Mouse (Mus musculus) midbrain, embryonic 13.5 days (tissue): Measurements from ENCODE around the gene Trip10. TPM values are rescaled to one million over a fixed set of nuclear protein-coding genes. Genes with fewer than 3 reads are reported as not detected.

Experiments used
- ATAC-seq: fragments of 200-750 bp; cut with Nextera tagmentation; 2 replicates; pipeline ENCODE4 v1.8.0; 2017; ENCODE audit warnings: mild to moderate bottlenecking, moderate TSS enrichment, moderate library complexity
- H3K27ac ChIP-seq: fragments of 300-500 bp; sonication (generic); 2 replicates; pipeline ENCODE4 v1.5.1; 2015; ENCODE audit warnings: inconsistent platforms, mild to moderate bottlenecking, moderate library complexity
- H3K27me3 ChIP-seq: fragments of 300-500 bp; sonication (generic); 2 replicates; pipeline ENCODE4 v1.6.1; 2015; ENCODE audit warnings: mild to moderate bottlenecking, inconsistent platforms
- H3K36me3 ChIP-seq: fragments of 300-500 bp; sonication (generic); 2 replicates; pipeline ENCODE4 v1.6.1; 2015; ENCODE audit warnings: mild to moderate bottlenecking, inconsistent platforms
- H3K4me1 ChIP-seq: fragments of 300-500 bp; sonication (generic); replicated peaks from 2 replicates; pipeline ENCODE4 v1.6.1; 2015; ENCODE audit warnings: inconsistent platforms
- H3K4me2 ChIP-seq: fragments of 300-500 bp; sonication (generic); replicated peaks from 2 replicates; pipeline ENCODE4 v1.6.1; 2015; ENCODE audit warnings: moderate library complexity, mild to moderate bottlenecking, inconsistent platforms
- H3K4me3 ChIP-seq: fragments of 300-500 bp; sonication (generic); replicated peaks from 2 replicates; pipeline ENCODE4 v1.5.1; 2015; ENCODE audit warnings: mild to moderate bottlenecking, inconsistent platforms
- H3K9ac ChIP-seq: fragments of 300-500 bp; sonication (generic); replicated peaks from 2 replicates; pipeline ENCODE4 v1.6.1; 2015; ENCODE audit warnings: mild to moderate bottlenecking, inconsistent platforms
- H3K9me3 ChIP-seq: fragments of 300-500 bp; sonication (generic); 2 replicates; pipeline ENCODE4 v1.6.1; 2016; ENCODE audit warnings: mild to moderate bottlenecking, inconsistent platforms
- WGBS: fragments of 180-500 bp; shearing (Covaris S2); methylation state at CpG from one replicate; pipeline ENCODE4 v1.1.7; 2015; 5-methylcytosine and 5-hydroxymethylcytosine counted together
- microRNA-seq: library from miRNA; unstranded; fragments of <30 nt; microRNA quantifications from one replicate; pipeline ENCODE4, GENCODE M21; 2016
- polyA plus RNA-seq: library from polyadenylated mRNA; unstranded; fragments of >200 nt; fragmentation: Nextera tagmentation; extraction: Ambion mirVana; gene quantifications from 2 replicates; pipeline ENCODE4 v1.2.1, GENCODE M21; 2015

The Trip10 gene
- polyA plus RNA-seq, 1 experiment from 2014 or later, result 13.7 TPM

DNA sequence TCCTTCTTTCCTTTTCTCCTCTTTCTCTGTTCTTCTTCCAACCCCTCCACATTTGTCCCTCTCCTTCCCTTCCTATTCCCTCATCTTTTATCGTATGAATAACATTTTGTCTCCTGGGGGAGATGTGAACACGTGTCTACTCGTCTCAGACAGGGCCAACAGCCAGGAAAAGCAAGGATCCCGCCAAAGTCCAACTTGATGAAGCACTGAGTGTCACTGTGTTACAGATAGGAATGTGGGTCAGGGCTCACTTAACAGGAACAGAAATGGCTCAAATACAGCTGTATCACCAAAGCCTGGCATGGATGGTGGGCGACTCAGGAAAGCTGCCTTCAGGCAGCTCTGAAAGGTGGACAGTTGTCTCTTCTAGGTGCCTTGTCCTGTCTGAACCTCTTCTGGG lies 40.0 kb downstream of the Trip10 start:
- Histone ChIP-seq H3K27ac (no peak overlapping the region), H3K9ac (no peak overlapping the region), H3K36me3 (no peaks in the 10 kb centered on the region), H3K4me3 (no peak overlapping the region), H3K9me3 (no peaks in the 10 kb centered on the region), H3K4me1 (no peaks in the 10 kb centered on the region), H3K4me2 (no peak overlapping the region), H3K27me3 (no peaks in the 10 kb centered on the region)
- 89% methylated on average over 5 of the region's 5 CpGs for WGBS
- ATAC-seq, result no peak

DNA sequence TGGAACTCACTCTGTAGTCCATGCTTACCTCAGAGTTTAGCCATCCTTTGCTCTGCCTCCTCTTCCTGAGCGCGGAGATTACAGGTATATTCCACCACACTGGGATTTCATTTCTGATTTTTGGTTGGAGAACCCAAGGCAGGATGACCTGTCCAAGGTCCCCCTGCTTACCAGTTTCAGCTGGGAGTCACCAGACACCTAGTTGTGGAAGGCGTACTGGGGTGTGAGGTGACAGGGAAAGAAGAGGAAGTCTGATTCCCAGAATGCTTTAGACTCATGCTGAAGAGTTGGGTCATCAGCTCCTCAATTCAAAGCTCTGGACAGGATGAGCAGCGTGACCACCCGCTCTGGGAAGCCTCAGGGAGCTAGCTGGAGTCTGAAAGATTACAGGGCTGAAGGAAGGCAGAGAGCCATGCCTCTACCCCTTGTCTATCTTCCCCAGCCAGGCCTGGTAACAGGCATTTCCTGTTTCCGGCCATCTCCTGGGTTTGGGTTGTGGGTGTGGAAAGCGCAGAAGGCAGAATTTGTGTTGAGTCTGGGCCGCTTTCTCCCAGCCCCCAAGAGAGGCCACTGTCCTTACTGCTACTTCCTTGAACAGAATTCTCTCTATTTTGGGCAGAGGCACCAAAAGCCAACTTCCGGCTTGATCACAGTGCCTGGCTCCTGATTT lies 40.9 kb downstream of the Trip10 start:
- Histone ChIP-seq H3K4me1 (no peaks in the 10 kb centered on the region), H3K4me3 (no peak overlapping the region), H3K27me3 (no peaks in the 10 kb centered on the region), H3K9me3 (no peaks in the 10 kb centered on the region), H3K9ac (no peak overlapping the region), H3K36me3 (no peaks in the 10 kb centered on the region), H3K4me2 (no peak overlapping the region), H3K27ac (no peak overlapping the region)
- ATAC-seq, result no peak
- WGBS, result 94% methylated on average over 9 of the region's 9 CpGs

DNA sequence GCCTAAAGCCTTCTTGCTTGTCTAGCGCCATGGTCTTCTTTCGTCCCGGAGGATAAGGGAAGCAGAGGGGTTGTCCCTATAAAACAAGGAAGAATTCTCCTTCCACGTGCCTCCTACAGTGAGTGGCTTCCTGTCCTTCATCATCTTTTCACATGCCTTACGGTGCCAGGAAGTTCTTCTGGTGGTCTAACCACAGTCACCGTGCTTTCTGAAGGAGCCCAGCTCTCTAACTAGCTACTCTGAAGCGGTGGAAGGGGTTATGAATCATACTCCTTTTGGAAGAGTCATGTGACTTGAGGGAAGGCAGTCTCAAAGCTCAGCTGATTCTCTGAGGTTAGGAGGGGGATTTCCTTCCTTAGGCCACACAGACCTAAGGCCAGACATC lies 41.4 kb downstream of the Trip10 start:
- 87% methylated on average over 7 of the region's 7 CpGs for WGBS
- Histone ChIP-seq H3K4me2 (no peak overlapping the region), H3K36me3 (no peaks in the 10 kb centered on the region), H3K27me3 (no peaks in the 10 kb centered on the region), H3K9me3 (no peaks in the 10 kb centered on the region), H3K4me3 (no peak overlapping the region), H3K9ac (no peak overlapping the region), H3K4me1 (no peaks in the 10 kb centered on the region), H3K27ac (no peak overlapping the region)
- ATAC-seq, result no peak

DNA sequence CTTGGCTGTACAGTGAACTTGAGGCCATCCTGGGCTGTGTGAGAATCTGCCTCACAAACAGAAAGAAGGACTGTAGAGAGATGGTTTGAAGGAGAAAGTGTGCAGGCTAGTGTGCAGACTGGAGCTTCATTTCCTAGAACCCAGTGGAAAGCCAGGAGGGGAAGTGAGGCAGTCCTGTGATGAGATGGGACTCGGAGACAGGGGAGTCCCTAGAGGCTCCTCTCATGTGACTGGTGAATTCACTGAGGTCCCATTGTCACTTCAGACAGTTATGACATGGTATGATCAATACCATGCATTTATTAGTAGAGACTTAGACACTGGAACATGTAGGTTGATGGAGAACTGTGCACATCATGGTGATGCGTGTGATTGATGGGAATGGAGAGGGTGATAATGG lies 43.0 kb downstream of the Trip10 start:
- no peak for ATAC-seq
- Histone ChIP-seq H3K9me3 (no peaks in the 10 kb centered on the region), H3K27me3 (no peaks in the 10 kb centered on the region), H3K27ac (no peak overlapping the region), H3K36me3 (no peaks in the 10 kb centered on the region), H3K4me2 (no peak overlapping the region), H3K4me1 (no peaks in the 10 kb centered on the region), H3K9ac (no peak overlapping the region), H3K4me3 (no peak overlapping the region)
- WGBS, result 93% methylated on average over 2 of the region's 2 CpGs

DNA sequence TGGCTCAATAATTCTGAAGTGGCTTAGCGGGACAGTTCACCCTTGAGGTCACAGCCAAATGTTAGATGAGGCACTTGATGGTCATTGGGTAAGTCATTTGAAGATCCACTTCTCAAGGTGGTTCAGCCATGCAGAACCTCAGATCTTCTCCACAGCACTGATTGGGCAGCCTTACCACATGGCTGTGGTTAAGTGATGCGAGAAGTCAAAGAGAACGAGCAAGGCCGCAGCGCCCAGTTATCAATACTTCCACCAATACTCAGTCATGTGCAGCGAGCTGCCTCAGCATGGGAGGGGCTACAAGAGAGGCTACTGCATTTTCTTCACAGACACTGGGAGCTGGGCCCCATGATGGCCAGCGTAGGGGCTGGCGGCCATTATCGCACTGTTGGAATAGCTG lies 43.7 kb downstream of the Trip10 start:
- Histone ChIP-seq H3K9me3 (no peaks in the 10 kb centered on the region), H3K27ac (no peak overlapping the region), H3K9ac (no peak overlapping the region), H3K4me3 (no peak overlapping the region), H3K36me3 (no peaks in the 10 kb centered on the region), H3K4me1 (no peaks in the 10 kb centered on the region), H3K27me3 (no peaks in the 10 kb centered on the region), H3K4me2 (no peak overlapping the region)
- WGBS, result 91% methylated on average over 9 of the region's 9 CpGs
- no peak for ATAC-seq

DNA sequence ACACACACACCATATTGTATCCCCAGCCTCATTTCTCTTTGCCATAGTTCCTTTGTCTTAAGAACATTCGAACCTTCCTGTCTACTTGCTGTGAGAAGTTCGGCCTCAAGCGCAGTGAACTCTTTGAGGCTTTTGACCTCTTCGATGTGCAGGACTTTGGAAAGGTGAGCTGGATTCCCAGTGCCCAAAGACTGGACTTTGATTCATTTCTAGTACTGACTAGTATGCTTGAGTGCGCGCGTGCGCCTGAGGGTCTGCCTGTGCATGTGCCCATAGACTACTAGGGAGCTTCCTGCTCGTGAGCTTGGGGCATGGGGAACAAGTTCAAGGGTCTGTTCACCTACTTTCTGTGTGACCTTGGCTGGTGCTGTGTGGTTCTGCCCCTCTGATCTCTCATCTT lies 46.7 kb downstream of the Trip10 start:
- Histone ChIP-seq H3K4me3 (no peak overlapping the region), H3K27me3 (no peaks in the 10 kb centered on the region), H3K27ac (no peak overlapping the region), H3K36me3 (no peaks in the 10 kb centered on the region), H3K9ac (no peak overlapping the region), H3K4me1 (no peaks in the 10 kb centered on the region), H3K9me3 (no peaks in the 10 kb centered on the region), H3K4me2 (no peak overlapping the region)
- ATAC-seq, result no peak
- WGBS, result 95% methylated on average over 9 of the region's 9 CpGs

DNA sequence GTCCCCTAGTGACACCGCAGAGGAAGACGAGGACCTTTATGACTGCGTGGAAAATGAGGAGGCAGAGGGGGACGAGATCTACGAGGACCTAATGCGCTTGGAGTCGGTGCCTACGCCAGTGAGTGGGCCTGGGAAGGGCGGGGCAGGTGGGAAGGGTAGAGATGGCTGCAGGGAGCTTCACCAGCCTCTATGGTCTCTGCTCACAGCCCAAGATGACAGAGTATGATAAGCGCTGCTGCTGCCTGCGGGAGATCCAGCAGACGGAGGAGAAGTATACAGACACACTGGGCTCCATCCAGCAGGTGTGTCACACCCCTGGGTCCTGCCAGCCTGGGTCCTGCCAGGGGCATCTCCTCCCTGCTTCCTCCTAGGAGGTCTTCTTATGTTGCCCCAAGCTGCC lies 47.8 kb downstream of the Trip10 start:
- H3K4me3 ChIP-seq, result no peak overlapping the region
- H3K4me2 ChIP-seq, result no peak overlapping the region
- no peaks in the 10 kb centered on the region for H3K27me3 ChIP-seq
- no peaks in the 10 kb centered on the region for H3K9me3 ChIP-seq
- no peak overlapping the region for H3K9ac ChIP-seq
- H3K4me1 ChIP-seq, result no peaks in the 10 kb centered on the region
- H3K27ac ChIP-seq, result no peak overlapping the region
- WGBS, result 91% methylated on average over 12 of the region's 12 CpGs
- ATAC-seq, result no peak
- H3K36me3 ChIP-seq, result no peaks in the 10 kb centered on the region

DNA sequence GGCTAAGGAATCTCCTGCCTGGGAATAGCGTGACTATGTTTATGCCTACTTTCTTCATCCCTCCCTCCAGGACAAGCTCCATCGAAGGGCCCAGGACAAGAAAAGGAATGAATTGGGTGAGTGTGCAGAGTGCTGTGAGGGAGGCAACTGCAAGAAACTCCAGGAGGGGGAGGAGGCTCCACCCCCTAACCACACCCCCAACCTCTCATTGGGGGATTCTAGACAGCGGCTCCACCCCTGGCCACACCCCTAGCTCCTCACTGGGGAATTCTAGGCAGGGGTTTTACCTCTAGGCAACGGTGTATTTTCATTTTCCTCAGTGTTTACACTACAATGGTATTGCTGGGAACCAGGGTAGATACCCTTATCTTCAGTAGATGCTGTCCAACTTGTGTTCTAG lies 56.3 kb downstream of the Trip10 start:
- no peak overlapping the region for H3K4me3 ChIP-seq
- no peak overlapping the region for H3K4me2 ChIP-seq
- H3K27me3 ChIP-seq, result no peaks in the 10 kb centered on the region
- no peaks in the 10 kb centered on the region for H3K4me1 ChIP-seq
- no peaks in the 10 kb centered on the region for H3K9me3 ChIP-seq
- WGBS, result 82% methylated on average over 4 of the region's 4 CpGs
- no peak overlapping the region for H3K27ac ChIP-seq
- H3K36me3 ChIP-seq, result no peaks in the 10 kb centered on the region
- no peak overlapping the region for H3K9ac ChIP-seq
- no peak for ATAC-seq

DNA sequence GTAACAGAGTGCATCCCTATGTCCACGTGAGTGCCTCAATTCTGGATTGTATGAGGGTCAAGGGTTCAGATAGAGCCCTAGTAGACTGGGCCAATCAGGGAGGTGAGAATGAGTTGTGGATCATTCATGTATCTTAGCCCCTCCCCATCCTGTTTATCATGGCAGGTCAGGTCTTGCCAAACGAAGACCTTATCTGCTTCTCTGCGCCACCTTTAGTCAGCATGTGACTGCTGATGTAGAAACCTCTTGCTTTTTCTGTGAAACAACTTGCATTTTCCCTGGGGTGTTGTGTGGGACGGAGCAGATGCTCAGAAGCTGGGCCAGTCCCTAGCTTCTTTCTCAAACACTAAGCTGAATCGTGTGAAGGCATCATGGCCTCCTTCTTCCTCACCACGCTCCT lies 57.8 kb downstream of the Trip10 start:
- H3K4me3 ChIP-seq, result no peak overlapping the region
- ATAC-seq, result no peak
- 86% methylated on average over 6 of the region's 6 CpGs for WGBS

DNA sequence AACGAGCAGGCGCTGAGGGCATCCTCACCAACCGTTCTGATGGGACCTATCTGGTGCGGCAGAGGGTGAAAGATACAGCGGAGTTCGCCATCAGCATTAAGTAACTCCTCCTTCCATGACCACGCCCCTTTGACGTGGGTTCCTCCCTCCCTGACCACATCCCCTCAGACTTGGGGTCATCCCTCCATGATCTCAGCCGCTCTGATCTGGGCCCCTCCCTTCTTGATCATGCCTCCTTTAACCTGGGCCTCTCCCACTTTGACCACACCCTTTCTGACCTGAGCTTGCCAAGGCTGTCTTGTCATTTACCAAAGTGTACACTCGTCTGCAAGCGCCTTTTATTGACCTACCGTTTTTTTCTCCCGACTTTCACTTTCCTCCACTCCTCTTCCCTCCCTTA lies 62.5 kb downstream of the Trip10 start:
- Histone ChIP-seq H3K9me3 (no peaks in the 10 kb centered on the region), H3K27me3 (no peaks in the 10 kb centered on the region), H3K4me3 (no peak overlapping the region), H3K4me2 (no peak overlapping the region), H3K4me1 (no peaks in the 10 kb centered on the region), H3K9ac (no peak overlapping the region), H3K36me3 (no peaks in the 10 kb centered on the region), H3K27ac (no peak overlapping the region)
- WGBS, result 48% methylated on average over 13 of the region's 13 CpGs
- no peak for ATAC-seq

More for the DNA sequence above, 57.8 kb downstream of the Trip10 start:
- no peaks in the 10 kb centered on the region for H3K4me1 ChIP-seq
- H3K27me3 ChIP-seq, result no peaks in the 10 kb centered on the region
- no peaks in the 10 kb centered on the region for H3K36me3 ChIP-seq
- no peak overlapping the region for H3K27ac ChIP-seq
- no peaks in the 10 kb centered on the region for H3K9me3 ChIP-seq
- no peak overlapping the region for H3K4me2 ChIP-seq
- H3K9ac ChIP-seq, result no peak overlapping the region

Small RNA genes within 50 kb of the gene (microRNA-seq; reads per million reads assigned to microRNA genes)
- not detected for gene Mir6978

Other genes starting within 250 kb of the Trip10 start
- 0.64 TPM in 1 of 2 replicates, not detected in the other for gene Pspn, start 249.4 kb upstream of the Trip10 start, polyA plus RNA-seq
- 68.0 and 74.8 TPM in 2 replicates for gene Gtf2f1, start 238.2 kb upstream of the Trip10 start, polyA plus RNA-seq
- 0.28 and 0.75 TPM in 2 replicates for gene Gm17949, start 238.0 kb upstream of the Trip10 start, polyA plus RNA-seq
- 33.1 and 39.1 TPM in 2 replicates for gene Khsrp, start 217.9 kb upstream of the Trip10 start, polyA plus RNA-seq
- not detected in 2 replicates for gene Slc25a41, start 207.8 kb upstream of the Trip10 start, polyA plus RNA-seq
- gene Crb3, start 190.3 kb upstream of the Trip10 start, polyA plus RNA-seq, result 0.73 and 1.2 TPM in 2 replicates
- gene Slc25a23, start 189.6 kb upstream of the Trip10 start, polyA plus RNA-seq, result 24.3 and 26.9 TPM in 2 replicates
- gene Dennd1c, start 170.9 kb upstream of the Trip10 start, polyA plus RNA-seq, result 3.1 and 4.5 TPM in 2 replicates
- gene Tubb4a, start 161.7 kb upstream of the Trip10 start, polyA plus RNA-seq, result 307 and 321 TPM in 2 replicates
- gene Tnfsf9, start 144.1 kb upstream of the Trip10 start, polyA plus RNA-seq, result 5.7 and 6.6 TPM in 2 replicates
- gene Cd70, start 99.7 kb upstream of the Trip10 start, polyA plus RNA-seq, result 0.44 and 0.82 TPM in 2 replicates
- gene Tnfsf14, start 55.3 kb upstream of the Trip10 start, polyA plus RNA-seq, result not detected in 2 replicates
- 0.34 and 1.1 TPM in 2 replicates for gene C3, start 21.3 kb upstream of the Trip10 start, polyA plus RNA-seq
- 19.6 and 20.6 TPM in 2 replicates for gene Gpr108, start 1.0 kb upstream of the Trip10 start, polyA plus RNA-seq
- 1.2 and 1.3 TPM in 2 replicates for gene Vav1, start 29.6 kb downstream of the Trip10 start, polyA plus RNA-seq
- gene Adgre1, start 109.2 kb downstream of the Trip10 start, polyA plus RNA-seq, result 3.6 and 3.7 TPM in 2 replicates